Mouse (Mus musculus): ENCODE data around the gene Ces1g. TPM values are rescaled to one million over a fixed set of nuclear protein-coding genes. Genes with fewer than 3 reads are reported as not detected.

The Ces1g gene
- polyA plus RNA-seq (2012; fragmentation: generic; extraction: Trizol) = not detected

DNA sequence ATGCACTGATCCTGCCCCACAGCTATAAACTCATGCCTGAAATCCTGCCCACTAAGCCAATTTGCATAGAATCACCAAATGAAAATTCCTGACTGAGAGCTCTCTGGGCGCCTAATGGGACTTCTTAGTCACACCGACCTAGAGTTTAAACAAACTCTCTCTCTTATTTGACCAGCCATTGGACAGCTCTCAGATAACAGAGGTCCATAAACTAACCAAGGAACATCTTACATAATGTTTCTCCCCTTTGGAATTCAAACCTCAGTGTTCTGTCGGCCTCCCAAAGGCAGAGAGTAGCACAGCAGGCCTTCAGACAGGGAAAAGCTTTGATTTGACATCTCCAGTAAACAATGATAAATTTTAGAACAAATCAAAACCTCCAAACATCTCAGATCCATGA, at the start of gene Ces1g:
Ces1g (minus strand) TSS at position 102 of the 400 bp plus-strand sequence.
- no peak within 1 kb of the TSS for H3ac ChIP-seq (ENCODE audit: control insufficient read depth, insufficient read length)
- no peaks in the 10 kb centered on the region for H3K27me3 ChIP-seq (ENCODE audit: control insufficient read depth, insufficient read depth, insufficient read length)
- TF ChIP-seq MAX (IDR thresholded peaks at IDR 0.05; ENCODE audit: low read depth) (no peak), POLR2A (IDR thresholded peaks at IDR 0.05; ENCODE audit: insufficient read length, low read depth) (no peak), CEBPB (IDR thresholded peaks at IDR 0.05; ENCODE audit: insufficient read depth, poor library complexity, severe bottlenecking) (no peak), TCF3 (IDR thresholded peaks at IDR 0.05; ENCODE audit: insufficient read length, low read depth) (no peak), SRF (IDR thresholded peaks at IDR 0.05; ENCODE audit: control insufficient read depth, insufficient read length, low read depth) (no peak)
- H3K79me2 ChIP-seq (ENCODE audit: control insufficient read depth, insufficient read depth) = no peaks in the 10 kb centered on the region
- H3K36me3 ChIP-seq (ENCODE audit: control insufficient read depth, insufficient read depth) = no peaks in the 10 kb centered on the region
- no peak within 1 kb of the TSS for H3K4me3 ChIP-seq
- no peak within 1 kb of the TSS for H3K4me2 ChIP-seq (ENCODE audit: low read depth)

DNA sequence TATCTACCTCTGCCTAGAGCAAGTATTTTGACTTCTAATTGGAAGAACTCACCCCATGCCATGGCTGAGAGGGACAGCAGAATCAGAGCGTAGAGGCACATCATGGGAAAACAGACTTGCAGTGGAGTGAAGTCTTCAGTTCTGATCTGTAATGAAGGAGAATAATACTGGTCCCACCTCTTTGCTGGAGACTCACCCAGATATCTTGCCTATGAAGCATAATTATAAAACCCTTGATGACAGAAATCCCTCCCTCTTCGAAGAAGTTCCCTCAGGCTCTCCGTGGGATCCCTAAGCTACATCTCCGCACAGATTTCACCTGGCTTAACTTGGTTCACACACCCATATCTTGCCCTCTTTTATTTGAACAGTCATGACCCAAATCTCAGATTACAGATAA, 42.5 kb upstream of the Ces1g start, which contains the start of gene Ces1h:
Ces1h (minus strand) TSS at position 101 of the 400 bp plus-strand sequence.
- H3K36me3 ChIP-seq (ENCODE audit: control insufficient read depth, insufficient read depth) = no peaks in the 10 kb centered on the region
- TF ChIP-seq TCF3 (IDR thresholded peaks at IDR 0.05; ENCODE audit: insufficient read length, low read depth) (no peak), MYOD1 (IDR thresholded peaks at IDR 0.05; ENCODE audit: control insufficient read depth in 1 of 3, insufficient read length in 2 of 3, low read depth in 2 of 3) (no peak)
- no peaks in the 10 kb centered on the region for H3K27me3 ChIP-seq (ENCODE audit: control insufficient read depth, insufficient read depth, insufficient read length)
- no peak within 1 kb of the TSS for H3ac ChIP-seq (ENCODE audit: control insufficient read depth, insufficient read length)
- no peaks in the 10 kb centered on the region for H3K79me2 ChIP-seq (ENCODE audit: control insufficient read depth, insufficient read depth)
- no peak within 1 kb of the TSS for H3K4me2 ChIP-seq (ENCODE audit: low read depth)
- H3K4me3 ChIP-seq = no peak within 1 kb of the TSS

DNA sequence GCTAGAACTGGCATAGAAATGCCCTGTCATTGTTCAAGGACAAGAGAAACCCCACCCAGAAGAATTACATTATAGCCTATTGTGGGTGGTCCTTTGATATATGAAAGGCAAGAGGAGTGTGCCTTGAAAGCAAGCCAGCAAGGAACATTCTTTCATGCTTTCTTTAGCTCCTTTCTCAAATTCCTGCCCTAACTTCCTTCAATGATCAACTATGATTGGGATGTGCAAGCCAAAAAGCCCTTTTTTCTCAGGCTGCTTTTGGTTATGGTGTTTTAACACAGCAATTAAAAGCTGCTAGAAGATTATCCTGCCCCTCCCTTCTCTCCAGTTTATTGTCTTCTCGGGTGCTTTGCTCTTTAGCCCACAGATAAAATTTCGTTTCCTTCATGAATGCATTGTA, 32.4 kb upstream of the Ces1g start:
- Histone ChIP-seq H3ac (ENCODE audit: control insufficient read depth, insufficient read length) (no peak overlapping the region), H3K36me3 (ENCODE audit: control insufficient read depth, insufficient read depth) (no peaks in the 10 kb centered on the region), H3K4me3 (no peak overlapping the region), H3K4me2 (ENCODE audit: low read depth) (no peak overlapping the region), H3K79me2 (ENCODE audit: control insufficient read depth, insufficient read depth) (no peaks in the 10 kb centered on the region), H3K27me3 (ENCODE audit: control insufficient read depth, insufficient read depth, insufficient read length) (no peaks in the 10 kb centered on the region)
- TF ChIP-seq TCF3 (IDR thresholded peaks at IDR 0.05; ENCODE audit: insufficient read length, low read depth) (no peak), E2F4 (IDR thresholded peaks at IDR 0.05; ENCODE audit: insufficient read depth) (no peak), POLR2AphosphoS2 (IDR thresholded peaks at IDR 0.05; ENCODE audit: insufficient read length, low read depth) (no peak), POLR2A (IDR thresholded peaks at IDR 0.05; ENCODE audit: insufficient read length, low read depth) (no peak), CEBPB (IDR thresholded peaks at IDR 0.05; ENCODE audit: insufficient read depth, poor library complexity, severe bottlenecking) (no peak), REST (IDR thresholded peaks at IDR 0.05; ENCODE audit: insufficient read depth, insufficient read length) (no peak), SRF (IDR thresholded peaks at IDR 0.05; ENCODE audit: control insufficient read depth, insufficient read length, low read depth) (no peak), MYOD1 (IDR thresholded peaks at IDR 0.05; ENCODE audit: control insufficient read depth in 1 of 3, insufficient read length in 2 of 3, low read depth in 2 of 3) (no peak), MYOG (IDR thresholded peaks at IDR 0.05; ENCODE audit: control insufficient read depth in 1 of 3, insufficient read depth in 1 of 3, insufficient read length in 2 of 3, low read depth in 2 of 3) (no peak), TCF12 (IDR thresholded peaks at IDR 0.05; ENCODE audit: insufficient read depth, poor library complexity, severe bottlenecking) (no peak), USF1 (IDR thresholded peaks at IDR 0.05; ENCODE audit: low read depth) (no peak), MAX (IDR thresholded peaks at IDR 0.05; ENCODE audit: low read depth) (no peak)

DNA sequence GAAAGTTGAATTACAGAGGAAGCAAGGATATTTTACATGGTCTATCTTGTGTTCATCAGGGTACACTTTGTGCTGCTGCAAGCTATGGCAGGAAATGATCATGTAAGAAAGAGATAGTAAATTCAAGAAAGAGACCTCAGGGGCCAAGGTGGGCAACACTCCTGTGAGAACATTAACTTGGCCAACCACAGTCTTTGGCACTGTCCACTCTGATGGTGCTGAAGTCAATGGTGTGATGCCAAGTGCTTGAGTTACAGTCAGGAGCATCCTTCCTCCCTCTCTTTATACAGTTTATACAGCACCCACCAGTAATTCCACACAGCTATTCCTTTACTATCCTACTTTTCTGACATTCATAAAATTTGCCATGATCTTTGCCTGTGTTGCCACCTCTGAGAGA, 23.0 kb upstream of the Ces1g start:
- Histone ChIP-seq H3K27me3 (ENCODE audit: control insufficient read depth, insufficient read depth, insufficient read length) (no peaks in the 10 kb centered on the region), H3K79me2 (ENCODE audit: control insufficient read depth, insufficient read depth) (no peaks in the 10 kb centered on the region), H3ac (ENCODE audit: control insufficient read depth, insufficient read length) (no peak overlapping the region), H3K36me3 (ENCODE audit: control insufficient read depth, insufficient read depth) (no peaks in the 10 kb centered on the region), H3K4me2 (ENCODE audit: low read depth) (no peak overlapping the region), H3K4me3 (no peak overlapping the region)
- TF ChIP-seq USF1 (IDR thresholded peaks at IDR 0.05; ENCODE audit: low read depth) (no peak), CEBPB (IDR thresholded peaks at IDR 0.05; ENCODE audit: insufficient read depth, poor library complexity, severe bottlenecking) (no peak), E2F4 (IDR thresholded peaks at IDR 0.05; ENCODE audit: insufficient read depth) (no peak), REST (IDR thresholded peaks at IDR 0.05; ENCODE audit: insufficient read depth, insufficient read length) (peak; percentile 51)

DNA sequence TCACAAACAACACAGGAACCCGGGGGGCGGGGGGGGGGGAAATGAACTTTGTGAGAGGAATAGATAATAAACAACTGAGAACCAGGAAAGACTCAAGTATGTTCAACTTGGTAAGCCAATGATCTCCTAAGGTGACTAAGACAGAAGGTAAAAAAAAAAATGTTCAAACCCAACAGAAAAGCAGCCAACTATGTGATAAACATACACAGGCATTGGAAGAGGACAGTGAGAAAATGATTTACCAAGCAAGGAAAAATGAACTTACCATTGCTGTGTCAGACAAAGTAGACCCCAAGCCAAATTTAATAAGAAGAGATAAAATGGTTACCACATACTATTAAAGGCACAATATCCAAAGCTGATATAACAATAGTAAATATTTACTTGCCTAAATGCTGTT, 2.4 kb upstream of the Ces1g start:
- Histone ChIP-seq H3K4me2 (ENCODE audit: low read depth) (no peak overlapping the region), H3K36me3 (ENCODE audit: control insufficient read depth, insufficient read depth) (no peaks in the 10 kb centered on the region), H3ac (ENCODE audit: control insufficient read depth, insufficient read length) (no peak overlapping the region), H3K4me3 (no peak overlapping the region), H3K79me2 (ENCODE audit: control insufficient read depth, insufficient read depth) (no peaks in the 10 kb centered on the region), H3K27me3 (ENCODE audit: control insufficient read depth, insufficient read depth, insufficient read length) (no peaks in the 10 kb centered on the region)
- no peak for TF ChIP-seq MAX (IDR thresholded peaks at IDR 0.05; ENCODE audit: low read depth)
- TF ChIP-seq MYOD1 (IDR thresholded peaks at IDR 0.05; ENCODE audit: control insufficient read depth in 1 of 3, insufficient read length in 2 of 3, low read depth in 2 of 3) = no peak
- TF ChIP-seq TCF3 (IDR thresholded peaks at IDR 0.05; ENCODE audit: insufficient read length, low read depth) = no peak
- no peak for TF ChIP-seq SRF (IDR thresholded peaks at IDR 0.05; ENCODE audit: control insufficient read depth, insufficient read length, low read depth)
- no peak for TF ChIP-seq MYOG (IDR thresholded peaks at IDR 0.05; ENCODE audit: control insufficient read depth in 1 of 3, insufficient read depth in 1 of 3, insufficient read length in 2 of 3, low read depth in 2 of 3)
- no peak for TF ChIP-seq E2F4 (IDR thresholded peaks at IDR 0.05; ENCODE audit: insufficient read depth)
- TF ChIP-seq POLR2AphosphoS2 (IDR thresholded peaks at IDR 0.05; ENCODE audit: insufficient read length, low read depth) = no peak
- no peak for TF ChIP-seq POLR2A (IDR thresholded peaks at IDR 0.05; ENCODE audit: insufficient read length, low read depth)
- TF ChIP-seq CEBPB (IDR thresholded peaks at IDR 0.05; ENCODE audit: insufficient read depth, poor library complexity, severe bottlenecking) = no peak
